Mouse (Mus musculus) liver, embryonic 14.5 days (tissue): ENCODE measurements at regions not wholly inside any gene's neighbourhood (a gene's known extent, or its start where the extent isn't known, plus 50 kb on each side); places are given as distances from the start of the nearest gene placed in this dataset.

Experiments
- ATAC-seq: fragments of 200-750 bp; cut with Nextera tagmentation; 2 replicates; pipeline ENCODE4 v1.8.0; 2017; ENCODE audit warnings: moderate number of reproducible peaks, mild to moderate bottlenecking, moderate library complexity; ENCODE audit not compliant: insufficient read depth
- DNase-seq, 3 experiments: peaks; one replicate each; pipeline ENCODE4 v3.0.0-alpha.2; 2012 to 2013; ENCODE audit warnings: low read depth in 3 of 3, low spot score in 3 of 3
- H3K27ac ChIP-seq: fragments of 300-500 bp; sonication (generic); 2 replicates; pipeline ENCODE4 v1.5.1; 2014; ENCODE audit warnings: moderate library complexity, mild to moderate bottlenecking, control low read depth, inconsistent platforms
- H3K27me3 ChIP-seq: fragments of 300-500 bp; sonication (generic); 2 replicates; pipeline ENCODE4 v1.6.1; 2014; ENCODE audit warnings: mild to moderate bottlenecking, low read length, moderate library complexity; ENCODE audit not compliant: control insufficient read depth, insufficient read depth
- H3K36me3 ChIP-seq: fragments of 300-500 bp; sonication (generic); replicated peaks from 2 replicates; pipeline ENCODE4 v1.6.1; 2014; ENCODE audit warnings: low read depth; ENCODE audit not compliant: control insufficient read depth, insufficient read depth
- H3K4me1 ChIP-seq, 2 experiments: fragments of 200-500 bp in 1 of 2; fragments of 300-500 bp in 1 of 2; sonication (generic) in 1 of 2; replicated peaks; 2 replicates each; pipeline ENCODE4 v1.6.1; 2012 to 2014; ENCODE audit warnings: antibody characterized with exemption in 1 of 2, inconsistent platforms in 1 of 2, low read length in 1 of 2; ENCODE audit not compliant: control insufficient read depth in 2 of 2, insufficient read depth in 2 of 2
- H3K4me2 ChIP-seq: fragments of 300-500 bp; sonication (generic); 2 replicates; pipeline ENCODE4 v1.6.1; 2014; ENCODE audit warnings: low read depth, mild to moderate bottlenecking, control low read depth, moderate library complexity
- H3K4me3 ChIP-seq, 2 experiments: fragments of 200-500 bp in 1 of 2; fragments of 300-500 bp in 1 of 2; sonication (generic) in 1 of 2; 2 replicates each; pipeline ENCODE4 v1.5.1; 2012 to 2014; ENCODE audit warnings: low read depth in 2 of 2, low read length in 2 of 2, mild to moderate bottlenecking in 2 of 2, control low read depth in 1 of 2, inconsistent platforms in 1 of 2, moderate library complexity in 1 of 2; ENCODE audit not compliant: insufficient read depth in 1 of 2
- H3K9ac ChIP-seq: fragments of 300-500 bp; sonication (generic); replicated peaks from 2 replicates; pipeline ENCODE4 v1.6.1; 2014; ENCODE audit warnings: mild to moderate bottlenecking, control low read depth, moderate library complexity
- H3K9me3 ChIP-seq: fragments of 300-500 bp; sonication (generic); 2 replicates; pipeline ENCODE4 v1.6.1; 2016; ENCODE audit warnings: low read length, mixed read lengths; ENCODE audit not compliant: control insufficient read depth
- CTCF ChIP-seq: IDR thresholded peaks from 2 replicates; pipeline ENCODE4 v1.5.1; 2016; ENCODE audit warnings: antibody characterized with exemption, low read depth, control low read depth
- EP300 ChIP-seq: IDR thresholded peaks from 2 replicates; pipeline ENCODE4 v1.6.1; 2016; ENCODE audit warnings: antibody characterized with exemption, low read depth
- WGBS: fragments of 180-500 bp; shearing (Covaris S2); extraction: QIAGEN DNeasy Blood & Tissue Kit; methylation state at CpG from one replicate; pipeline ENCODE4 v1.1.7; 2014; ENCODE audit not compliant: insufficient replicate concordance; 5-methylcytosine and 5-hydroxymethylcytosine counted together

- H3K27ac ChIP-seq: no peak overlapping the region
- peak in 1 of 3 experiments; percentile 6 for DNase-seq
- no peak for ATAC-seq
- WGBS: 32% methylated on average over 3 of the region's 3 CpGs
- TF ChIP-seq EP300: no peak
- peak; percentile 22; the same call in 1 of the 2 replicates for TF ChIP-seq CTCF
- no peaks in the 10 kb centered on the region for H3K4me1 ChIP-seq
- no peak overlapping the region for H3K9ac ChIP-seq
- H3K4me3 ChIP-seq: no peak overlapping the region
- no peaks in the 10 kb centered on the region for H3K9me3 ChIP-seq
- H3K36me3 ChIP-seq: no peaks in the 10 kb centered on the region
- H3K27me3 ChIP-seq: no peaks in the 10 kb centered on the region
- no peak overlapping the region for H3K4me2 ChIP-seq
Observed at GRCm38 (mm10) chr6:66466757-66467156, 68.4 kb upstream of the Mad2l1 start.

GRCm38 (mm10) chr6:66470627-66471249 is 64.5 kb upstream of the Mad2l1 start:
- ATAC-seq (no peak), DNase-seq (no peak)
- Histone ChIP-seq H3K9me3 (no peaks in the 10 kb centered on the region), H3K4me3 (no peak overlapping the region), H3K4me2 (no peak overlapping the region), H3K27ac (no peak overlapping the region), H3K4me1 (no peaks in the 10 kb centered on the region), H3K27me3 (no peaks in the 10 kb centered on the region), H3K9ac (no peak overlapping the region), H3K36me3 (no peaks in the 10 kb centered on the region)
- no peak for TF ChIP-seq EP300
- TF ChIP-seq CTCF: no peak
- WGBS: 66% methylated on average over 4 of the region's 4 CpGs

GRCm38 (mm10) chr6:66471786-66472185 is 63.4 kb upstream of the Mad2l1 start:
- 55% methylated on average over 3 of the region's 3 CpGs for WGBS
- TF ChIP-seq EP300 (no peak), CTCF (no peak)
- H3K4me1 ChIP-seq: no peaks in the 10 kb centered on the region
- H3K27ac ChIP-seq: no peak overlapping the region
- H3K27me3 ChIP-seq: no peaks in the 10 kb centered on the region
- H3K4me3 ChIP-seq: no peak overlapping the region
- H3K4me2 ChIP-seq: no peak overlapping the region
- ATAC-seq (no peak), DNase-seq (no peak)
- no peaks in the 10 kb centered on the region for H3K9me3 ChIP-seq
- no peaks in the 10 kb centered on the region for H3K36me3 ChIP-seq
- H3K9ac ChIP-seq: no peak overlapping the region

- 52% methylated on average over 4 of the region's 4 CpGs for WGBS
- Histone ChIP-seq H3K4me2 (no peak overlapping the region), H3K9me3 (no peaks in the 10 kb centered on the region), H3K9ac (no peak overlapping the region), H3K36me3 (no peaks in the 10 kb centered on the region), H3K27ac (no peak overlapping the region), H3K27me3 (no peaks in the 10 kb centered on the region), H3K4me1 (no peaks in the 10 kb centered on the region), H3K4me3 (no peak overlapping the region)
- no peak for TF ChIP-seq CTCF
- no peak for TF ChIP-seq EP300
- ATAC-seq (no peak), DNase-seq (no peak)
Observed at GRCm38 (mm10) chr6:66472697-66473096, 62.5 kb upstream of the Mad2l1 start.

GRCm38 (mm10) chr6:66477575-66477974 is 57.6 kb upstream of the Mad2l1 start:
- no peak for ATAC-seq
- 56% methylated on average over 5 of the region's 5 CpGs for WGBS
- no peak overlapping the region for H3K4me3 ChIP-seq
- H3K9me3 ChIP-seq: no peaks in the 10 kb centered on the region
- H3K4me1 ChIP-seq: no peaks in the 10 kb centered on the region
- TF ChIP-seq EP300 (no peak), CTCF (no peak)
- no peak overlapping the region for H3K27ac ChIP-seq
- no peak for DNase-seq
- H3K4me2 ChIP-seq: no peak overlapping the region
- H3K27me3 ChIP-seq: no peaks in the 10 kb centered on the region
- no peak overlapping the region for H3K9ac ChIP-seq
- H3K36me3 ChIP-seq: no peaks in the 10 kb centered on the region
